Mouse (Mus musculus): Measurements from ENCODE around the gene Gm20388. TPM values are rescaled to one million over a fixed set of nuclear protein-coding genes. Genes with fewer than 3 reads are reported as not detected.

The Gm20388 gene
- polyA plus RNA-seq, 1 experiment, result 0.36 TPM

- H3K4me1 ChIP-seq (ENCODE audit: control insufficient read depth), result peaks cover 70% of the 10 kb centered on the region
- no peaks in the 10 kb centered on the region for H3K27me3 ChIP-seq (ENCODE audit: control insufficient read depth)
- no peak overlapping the region for H3K4me3 ChIP-seq (replicated peaks)
- TF ChIP-seq TAL1 (IDR thresholded peaks at IDR 0.05; ENCODE audit: low read length) (no peak), GATA1 (IDR thresholded peaks at IDR 0.05; ENCODE audit: low read length) (no peak)
- H3K36me3 ChIP-seq (ENCODE audit: control insufficient read depth), result peaks cover 73% of the 10 kb centered on the region
- H3K9me3 ChIP-seq (ENCODE audit: control insufficient read depth, low read length), result no peaks in the 10 kb centered on the region
Observed at GRCm38 (mm10) chr8:119925428-119925827, 14.8 kb downstream of the Gm20388 start.

GRCm38 (mm10) chr8:119926474-119926873, 15.8 kb downstream of the Gm20388 start:
- Histone ChIP-seq H3K9me3 (ENCODE audit: control insufficient read depth, low read length) (no peaks in the 10 kb centered on the region), H3K4me3 (replicated peaks) (no peak overlapping the region), H3K4me1 (ENCODE audit: control insufficient read depth) (peaks cover 63% of the 10 kb centered on the region), H3K36me3 (ENCODE audit: control insufficient read depth) (peaks cover 70% of the 10 kb centered on the region), H3K27me3 (ENCODE audit: control insufficient read depth) (no peaks in the 10 kb centered on the region)
- TF ChIP-seq GATA1 (IDR thresholded peaks at IDR 0.05; ENCODE audit: low read length) (no peak), TAL1 (IDR thresholded peaks at IDR 0.05; ENCODE audit: low read length) (no peak)

GRCm38 (mm10) chr8:119927422-119928092, 16.9 kb downstream of the Gm20388 start:
- TF ChIP-seq GATA1 (IDR thresholded peaks at IDR 0.05; ENCODE audit: low read length) (no peak), TAL1 (IDR thresholded peaks at IDR 0.05; ENCODE audit: low read length) (no peak)
- Histone ChIP-seq H3K36me3 (ENCODE audit: control insufficient read depth) (peaks cover 71% of the 10 kb centered on the region), H3K4me3 (replicated peaks) (no peak overlapping the region), H3K27me3 (ENCODE audit: control insufficient read depth) (no peaks in the 10 kb centered on the region), H3K4me1 (ENCODE audit: control insufficient read depth) (peaks cover 54% of the 10 kb centered on the region), H3K9me3 (ENCODE audit: control insufficient read depth, low read length) (no peaks in the 10 kb centered on the region)

GRCm38 (mm10) chr8:119931317-119931716, 20.7 kb downstream of the Gm20388 start:
- Histone ChIP-seq H3K4me1 (ENCODE audit: control insufficient read depth) (peaks cover 26% of the 10 kb centered on the region), H3K9me3 (ENCODE audit: control insufficient read depth, low read length) (no peaks in the 10 kb centered on the region), H3K27me3 (ENCODE audit: control insufficient read depth) (no peaks in the 10 kb centered on the region), H3K36me3 (ENCODE audit: control insufficient read depth) (peaks cover 79% of the 10 kb centered on the region), H3K4me3 (replicated peaks) (no peak overlapping the region)
- TF ChIP-seq GATA1 (IDR thresholded peaks at IDR 0.05; ENCODE audit: low read length) (no peak), TAL1 (IDR thresholded peaks at IDR 0.05; ENCODE audit: low read length) (no peak)

- Histone ChIP-seq H3K9me3 (ENCODE audit: control insufficient read depth, low read length) (no peaks in the 10 kb centered on the region), H3K4me3 (replicated peaks) (no peak overlapping the region), H3K27me3 (ENCODE audit: control insufficient read depth) (no peaks in the 10 kb centered on the region), H3K36me3 (ENCODE audit: control insufficient read depth) (peaks cover 87% of the 10 kb centered on the region), H3K4me1 (ENCODE audit: control insufficient read depth) (peaks cover 11% of the 10 kb centered on the region)
- TF ChIP-seq GATA1 (IDR thresholded peaks at IDR 0.05; ENCODE audit: low read length), result no peak
- TF ChIP-seq TAL1 (IDR thresholded peaks at IDR 0.05; ENCODE audit: low read length), result no peak
Observed at GRCm38 (mm10) chr8:119933681-119934080, 23.0 kb downstream of the Gm20388 start.

GRCm38 (mm10) chr8:119935541-119935940, 24.9 kb downstream of the Gm20388 start:
- Histone ChIP-seq H3K36me3 (ENCODE audit: control insufficient read depth) (peaks cover 94% of the 10 kb centered on the region), H3K4me1 (ENCODE audit: control insufficient read depth) (peaks cover 7% of the 10 kb centered on the region), H3K4me3 (replicated peaks) (no peak overlapping the region), H3K27me3 (ENCODE audit: control insufficient read depth) (no peaks in the 10 kb centered on the region), H3K9me3 (ENCODE audit: control insufficient read depth, low read length) (no peaks in the 10 kb centered on the region)
- no peak for TF ChIP-seq TAL1 (IDR thresholded peaks at IDR 0.05; ENCODE audit: low read length)
- no peak for TF ChIP-seq GATA1 (IDR thresholded peaks at IDR 0.05; ENCODE audit: low read length)

GRCm38 (mm10) chr8:119938481-119938880, 27.8 kb downstream of the Gm20388 start:
- TF ChIP-seq TAL1 (IDR thresholded peaks at IDR 0.05; ENCODE audit: low read length) (no peak), GATA1 (IDR thresholded peaks at IDR 0.05; ENCODE audit: low read length) (no peak)
- no peak overlapping the region for H3K4me3 ChIP-seq (replicated peaks)

GRCm38 (mm10) chr8:119939336-119939735, 28.7 kb downstream of the Gm20388 start:
- Histone ChIP-seq H3K4me1 (ENCODE audit: control insufficient read depth) (peaks cover 4% of the 10 kb centered on the region), H3K27me3 (ENCODE audit: control insufficient read depth) (no peaks in the 10 kb centered on the region), H3K4me3 (replicated peaks) (no peak overlapping the region), H3K9me3 (ENCODE audit: control insufficient read depth, low read length) (no peaks in the 10 kb centered on the region), H3K36me3 (ENCODE audit: control insufficient read depth) (peaks cover 98% of the 10 kb centered on the region)
- TF ChIP-seq GATA1 (IDR thresholded peaks at IDR 0.05; ENCODE audit: low read length) (no peak), TAL1 (IDR thresholded peaks at IDR 0.05; ENCODE audit: low read length) (no peak)

More at GRCm38 (mm10) chr8:119938481-119938880, 27.8 kb downstream of the Gm20388 start:
- peaks cover 98% of the 10 kb centered on the region for H3K36me3 ChIP-seq (ENCODE audit: control insufficient read depth)
- H3K9me3 ChIP-seq (ENCODE audit: control insufficient read depth, low read length), result no peaks in the 10 kb centered on the region
- peaks cover 4% of the 10 kb centered on the region for H3K4me1 ChIP-seq (ENCODE audit: control insufficient read depth)
- H3K27me3 ChIP-seq (ENCODE audit: control insufficient read depth), result no peaks in the 10 kb centered on the region

GRCm38 (mm10) chr8:119941471-119941870, 30.8 kb downstream of the Gm20388 start:
- H3K4me1 ChIP-seq (ENCODE audit: control insufficient read depth), result peaks cover 3% of the 10 kb centered on the region
- no peaks in the 10 kb centered on the region for H3K27me3 ChIP-seq (ENCODE audit: control insufficient read depth)
- H3K9me3 ChIP-seq (ENCODE audit: control insufficient read depth, low read length), result no peaks in the 10 kb centered on the region
- TF ChIP-seq GATA1 (IDR thresholded peaks at IDR 0.05; ENCODE audit: low read length) (no peak), TAL1 (IDR thresholded peaks at IDR 0.05; ENCODE audit: low read length) (no peak)
- no peak overlapping the region for H3K4me3 ChIP-seq (replicated peaks)
- H3K36me3 ChIP-seq (ENCODE audit: control insufficient read depth), result peaks cover 99% of the 10 kb centered on the region

All from erythroblast, embryonic 14.5 days (primary cell).